Mouse (Mus musculus) thymus, postnatal 25 days (tissue): Measurements from ENCODE around the gene Zfhx3.
A peak's percentile ranks its signal among the peaks of the same experiment; 100 is the strongest.

Experiments used
- DNase-seq: peaks from one replicate; pipeline ENCODE4 v3.0.0; 2022

Gene Zfhx3

GRCm38 (mm10) chr8:108766102-108766501, 823.7 kb downstream of the Zfhx3 start:
- DNase-seq, result no peak

GRCm38 (mm10) chr8:108768051-108768450, 825.6 kb downstream of the Zfhx3 start:
- DNase-seq, result no peak

DNA sequence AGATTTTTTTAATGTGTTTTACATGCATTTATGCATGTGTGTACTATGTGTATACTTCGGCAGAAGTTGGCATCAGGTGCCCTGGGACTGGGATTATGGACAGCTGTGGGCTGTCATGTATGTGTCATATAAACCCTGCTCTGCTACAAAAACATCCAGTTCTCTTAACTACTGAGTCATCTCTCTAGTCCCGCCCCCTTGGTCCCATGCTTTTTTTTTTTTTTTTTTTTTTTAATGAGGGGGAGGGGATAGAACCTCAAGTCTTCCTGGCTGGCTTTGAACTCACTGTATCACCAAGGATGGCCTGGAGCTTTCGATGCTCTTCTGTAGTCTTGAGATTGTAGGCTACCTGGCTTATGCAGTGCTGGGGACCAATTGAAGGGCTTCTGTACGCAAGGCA, 827.9 kb downstream of the Zfhx3 start:
- DNase-seq, result no peak

- DNase-seq, result no peak
Measured at GRCm38 (mm10) chr8:108773436-108773835, 831.0 kb downstream of the Zfhx3 start.

DNA sequence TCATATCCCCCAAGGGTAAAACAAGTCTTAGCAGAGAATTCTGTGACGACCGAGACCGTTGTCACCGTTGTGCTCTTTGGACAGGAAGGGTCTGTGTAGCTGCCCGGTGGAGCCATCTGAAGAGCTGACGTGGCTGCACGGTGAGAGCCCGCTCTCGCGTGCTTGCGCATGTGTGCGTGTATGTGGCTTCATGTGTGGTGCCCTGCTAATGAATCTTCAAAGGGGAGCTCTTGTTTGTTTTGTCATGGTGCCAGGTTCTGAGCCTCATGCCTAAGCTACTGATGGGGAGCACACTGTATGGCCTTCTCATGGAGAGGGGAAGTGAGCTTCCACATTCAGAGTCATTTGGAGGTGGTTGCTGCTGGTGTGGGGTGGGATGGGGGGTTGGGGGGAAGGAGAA, 835.6 kb downstream of the Zfhx3 start:
- no peak for DNase-seq

DNA sequence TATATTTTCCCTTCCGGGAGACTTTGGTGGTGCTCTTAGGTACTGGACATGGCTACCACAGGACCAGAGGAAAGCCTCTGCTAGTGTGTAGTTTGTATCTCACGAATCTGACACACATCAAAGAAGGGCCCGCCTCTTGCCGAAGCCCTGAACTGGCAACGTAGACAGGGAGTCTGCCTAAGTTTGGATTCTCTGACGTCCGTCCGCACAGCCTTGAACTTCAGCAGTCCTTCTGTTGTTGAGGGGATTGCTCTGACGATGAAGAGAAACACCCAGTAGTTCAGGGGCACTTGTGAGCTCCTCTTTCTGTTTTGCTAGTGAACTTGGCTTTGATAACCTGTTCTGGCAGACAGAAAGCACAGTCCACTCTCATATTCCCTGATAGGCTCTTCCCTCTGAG, 836.1 kb downstream of the Zfhx3 start:
- DNase-seq, result no peak

DNA sequence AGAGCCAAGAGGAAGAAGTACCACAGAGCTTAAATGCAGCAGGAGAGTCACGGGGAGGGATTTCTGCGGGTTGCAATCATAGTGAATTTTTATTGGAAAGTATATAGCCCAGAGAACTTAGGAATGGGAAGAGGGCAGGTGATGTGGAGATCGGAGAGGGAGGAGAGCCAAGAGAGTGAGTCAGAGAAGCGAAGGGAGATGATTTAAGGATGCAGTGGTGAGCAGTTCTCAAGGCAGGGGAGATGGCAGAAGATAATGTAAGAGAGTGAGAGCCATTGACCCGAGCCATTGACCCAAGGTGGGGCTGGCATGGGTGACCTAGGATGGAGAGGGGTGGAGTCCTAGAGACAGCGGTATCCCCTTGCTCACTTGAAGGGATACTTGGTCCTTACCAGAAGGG, 838.3 kb downstream of the Zfhx3 start:
- DNase-seq, result no peak

DNA sequence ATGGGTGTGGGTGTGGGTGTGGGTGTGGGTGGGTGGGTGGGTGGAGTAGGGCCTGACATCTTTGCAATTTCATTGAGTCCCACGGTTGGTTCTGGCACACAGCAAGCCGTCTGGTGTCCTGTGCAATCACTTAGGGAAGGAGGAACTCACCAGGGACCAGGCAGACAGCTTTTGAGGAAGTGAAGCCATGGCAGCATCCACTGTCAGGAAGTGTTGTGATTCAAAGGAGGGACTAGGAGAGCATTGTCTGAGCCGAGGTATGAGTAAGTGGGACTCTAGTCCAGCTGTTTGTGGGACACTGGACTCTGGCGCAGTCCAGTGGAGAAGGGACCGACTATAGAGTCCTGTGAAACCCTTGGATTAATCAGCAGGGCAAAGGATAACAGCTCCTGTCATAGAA, 838.7 kb downstream of the Zfhx3 start:
- DNase-seq, result no peak

DNA sequence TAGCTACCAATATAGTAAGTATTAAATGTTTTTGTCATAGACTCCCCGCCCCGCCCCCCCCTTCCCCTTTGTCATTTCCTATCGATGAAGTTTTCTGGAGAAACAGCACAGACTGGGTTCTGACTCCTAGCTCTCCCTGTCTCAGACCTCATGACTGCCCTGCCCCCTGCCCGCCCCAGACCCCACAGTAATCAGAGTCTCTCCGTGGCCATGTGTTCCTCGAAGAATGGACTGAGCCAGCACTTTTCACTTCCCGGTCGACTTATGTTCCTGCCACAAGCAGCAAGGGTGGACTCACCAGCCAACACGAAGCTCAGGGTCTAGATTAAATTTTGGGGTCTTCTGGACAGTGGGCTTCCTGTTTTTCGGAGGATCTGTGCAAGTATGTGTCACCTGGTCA, 840.7 kb downstream of the Zfhx3 start:
- DNase-seq, result no peak

GRCm38 (mm10) chr8:108788156-108788761, 845.8 kb downstream of the Zfhx3 start:
- DNase-seq, result no peak

GRCm38 (mm10) chr8:108788762-108789157, 846.3 kb downstream of the Zfhx3 start:
- no peak for DNase-seq

DNA sequence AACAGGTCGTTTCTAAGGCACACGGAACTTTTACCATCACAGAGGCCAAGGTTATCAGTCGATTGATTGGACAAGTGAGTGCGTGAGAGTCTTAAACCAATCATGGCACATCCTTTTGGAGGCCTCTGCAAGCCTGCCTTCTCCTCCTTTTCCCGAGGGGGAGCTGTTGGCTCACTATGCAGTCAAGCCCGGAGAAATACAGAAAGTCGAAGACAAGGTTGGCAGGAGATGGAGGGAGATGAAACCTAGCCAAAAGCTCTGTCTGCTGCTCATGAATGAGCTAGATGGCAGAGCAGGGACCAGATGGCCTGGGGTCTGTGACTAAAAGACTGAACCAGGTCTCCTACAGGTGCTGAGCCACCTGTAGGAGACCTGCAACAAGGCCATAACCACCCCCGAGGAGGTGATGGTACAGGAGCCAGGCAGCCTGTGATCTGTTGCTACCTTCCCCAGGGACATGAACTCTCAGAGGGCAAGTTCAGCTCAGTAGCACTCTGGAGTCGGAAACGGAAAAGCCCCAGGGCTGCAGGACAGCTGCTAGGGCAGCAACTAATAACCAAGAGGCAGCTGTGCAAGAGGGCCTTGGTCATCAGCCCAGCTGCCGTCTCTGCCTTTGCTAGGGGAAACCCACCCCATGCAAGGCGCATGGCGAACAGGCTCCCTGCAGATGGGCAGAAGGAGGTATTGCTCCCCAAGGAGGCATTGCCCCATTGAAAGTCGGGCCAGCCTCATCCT, 848.3 kb downstream of the Zfhx3 start:
- DNase-seq, result no peak

GRCm38 (mm10) chr8:108796076-108796475, 853.6 kb downstream of the Zfhx3 start:
- no peak for DNase-seq

DNA sequence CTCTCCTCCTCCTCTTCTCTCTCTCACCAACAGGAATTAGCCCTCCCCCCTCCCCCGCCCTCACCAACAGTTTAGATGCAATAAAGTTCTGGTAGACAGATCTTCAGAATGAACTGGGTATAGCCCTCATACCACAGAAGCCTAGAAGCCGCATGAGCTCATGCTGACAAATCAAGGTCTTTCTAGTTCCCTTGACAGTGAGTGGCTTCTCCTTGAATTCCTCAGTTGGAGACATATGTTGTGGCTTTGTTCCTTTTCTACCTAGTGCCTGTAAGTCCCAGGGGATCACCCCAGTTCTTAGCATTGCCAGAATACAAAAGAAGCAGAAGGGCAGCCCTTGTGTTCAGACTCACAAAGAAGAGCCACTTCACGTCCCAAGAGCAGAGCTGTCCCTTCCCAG, 854.4 kb downstream of the Zfhx3 start:
- no peak for DNase-seq

GRCm38 (mm10) chr8:108798012-108798411, 855.6 kb downstream of the Zfhx3 start:
- DNase-seq, result no peak

DNA sequence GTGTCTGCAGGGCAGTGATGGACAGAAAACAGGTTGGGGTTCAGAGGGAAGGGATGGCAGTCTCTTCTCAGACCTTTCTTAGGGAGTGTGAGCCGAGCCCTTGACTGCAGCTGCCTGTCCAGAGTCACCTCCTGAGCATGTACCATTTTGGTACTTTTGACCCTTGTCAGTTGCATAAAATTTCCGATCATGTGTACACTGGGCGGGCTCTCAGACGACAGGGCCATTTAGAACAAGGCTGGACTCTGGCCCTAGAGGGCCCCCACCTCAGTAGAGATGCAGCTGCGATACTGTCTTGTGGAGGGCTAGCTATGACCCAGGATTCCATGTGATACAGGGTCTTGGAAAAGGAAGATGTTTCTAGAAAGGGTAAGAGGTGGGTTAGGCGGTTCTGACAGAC, 856.8 kb downstream of the Zfhx3 start:
- no peak for DNase-seq

DNA sequence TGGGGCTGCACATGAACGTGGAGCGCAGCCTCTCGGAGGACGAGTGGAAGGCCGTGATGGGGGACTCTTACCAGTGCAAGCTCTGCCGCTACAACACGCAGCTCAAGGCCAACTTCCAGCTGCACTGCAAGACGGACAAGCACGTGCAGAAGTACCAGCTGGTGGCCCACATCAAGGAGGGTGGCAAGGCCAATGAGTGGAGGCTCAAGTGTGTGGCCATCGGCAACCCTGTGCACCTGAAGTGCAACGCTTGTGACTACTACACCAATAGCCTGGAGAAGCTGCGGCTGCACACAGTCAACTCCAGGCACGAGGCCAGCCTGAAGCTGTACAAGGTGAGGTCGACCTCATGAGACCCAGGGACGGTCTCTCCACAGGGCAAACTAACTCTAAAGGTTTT, 857.9 kb downstream of the Zfhx3 start:
- no peak for DNase-seq

- DNase-seq, result no peak
Measured at GRCm38 (mm10) chr8:108803017-108803416, 860.6 kb downstream of the Zfhx3 start.

DNA sequence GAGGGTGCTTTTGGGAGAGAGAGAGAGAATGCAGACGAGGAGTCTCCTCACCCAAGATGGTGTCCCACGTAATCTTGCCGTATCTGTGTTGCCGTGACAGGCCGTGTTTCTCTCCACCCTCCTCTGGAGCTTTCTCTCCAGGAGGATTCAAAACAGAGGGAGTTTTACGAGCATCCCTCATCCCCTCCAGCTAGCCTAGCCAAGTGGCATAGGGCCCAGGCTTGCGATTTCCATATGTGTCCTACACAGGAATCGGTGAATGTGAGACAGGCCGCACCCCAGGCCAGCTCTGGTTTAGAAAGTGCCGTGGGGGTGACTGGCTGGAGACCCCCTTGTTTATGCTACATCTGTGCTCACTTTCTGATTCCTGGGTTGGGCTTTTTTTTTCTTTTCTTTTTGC, 869.2 kb downstream of the Zfhx3 start:
- no peak for DNase-seq

DNA sequence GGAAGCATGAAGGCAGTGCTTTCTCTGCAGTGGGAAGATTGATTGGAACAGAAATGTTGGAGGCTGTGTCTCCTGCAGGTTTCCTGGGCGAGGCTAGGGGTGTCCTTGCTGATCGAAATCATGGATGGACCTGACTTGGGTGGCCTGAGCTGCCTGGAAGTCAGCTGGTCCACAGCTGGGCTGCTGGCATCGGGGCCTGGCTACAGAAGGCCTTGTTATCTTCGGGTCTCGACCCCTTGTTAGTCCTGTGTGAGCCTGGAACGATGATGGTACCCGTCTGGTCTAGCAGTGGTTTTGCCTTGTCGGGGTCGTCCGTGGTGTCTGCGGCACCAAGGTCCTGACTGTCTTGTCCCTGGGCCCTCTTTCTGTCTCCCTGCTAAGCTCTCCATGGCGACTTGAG, 870.9 kb downstream of the Zfhx3 start:
- DNase-seq, result no peak

DNA sequence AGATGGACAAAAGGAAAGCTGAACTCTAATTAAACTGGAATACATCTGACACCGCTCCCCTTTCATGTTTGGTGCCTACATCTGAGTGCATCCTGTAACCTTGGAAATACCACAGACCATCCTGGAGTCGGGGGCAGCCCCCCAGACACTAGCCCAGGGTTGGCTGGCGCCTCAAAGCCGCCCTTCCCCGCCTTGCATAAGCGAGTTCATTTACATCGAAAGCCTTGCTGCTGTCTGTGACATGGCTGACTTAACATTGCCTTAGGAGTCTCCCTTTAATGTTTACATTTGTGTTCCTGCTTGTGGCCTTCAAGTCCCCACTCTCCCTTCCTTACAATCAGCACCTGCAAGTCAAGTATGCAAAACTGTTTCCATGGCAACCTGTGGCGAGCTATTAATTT, 876.8 kb downstream of the Zfhx3 start:
- no peak for DNase-seq

GRCm38 (mm10) chr8:108819826-108820225, 877.4 kb downstream of the Zfhx3 start:
- DNase-seq, result peak; percentile 5

- DNase-seq, result peak; percentile 53
Measured at GRCm38 (mm10) chr8:108820634-108821033, 878.2 kb downstream of the Zfhx3 start.

- peak; percentile 11 for DNase-seq
Measured at GRCm38 (mm10) chr8:108822841-108823266, 880.4 kb downstream of the Zfhx3 start.

GRCm38 (mm10) chr8:108824049-108824448, 881.6 kb downstream of the Zfhx3 start:
- no peak for DNase-seq
